Mouse (Mus musculus) G1E (cell line): ENCODE measurements at regions not wholly inside any gene's neighbourhood (a gene's known extent, or its start where the extent isn't known, plus 50 kb on each side); places are given as distances from the start of the nearest gene placed in this dataset.

ENCODE experiments used
- CTCF ChIP-seq: IDR thresholded peaks from 2 replicates; pipeline ENCODE4 v1.5.1; 2012; ENCODE audit warnings: low read depth, low read length, inconsistent platforms, mixed read lengths
- GATA1 ChIP-seq: IDR thresholded peaks from 2 replicates; pipeline ENCODE4 v1.6.1; 2012; ENCODE audit warnings: borderline replicate concordance, low read length, inconsistent platforms, mixed read lengths
- POLR2AphosphoS5 ChIP-seq: IDR thresholded peaks from 2 replicates; pipeline ENCODE4 v1.6.1; 2012; ENCODE audit warnings: low read depth, low read length, inconsistent platforms; ENCODE audit not compliant: insufficient replicate concordance

DNA sequence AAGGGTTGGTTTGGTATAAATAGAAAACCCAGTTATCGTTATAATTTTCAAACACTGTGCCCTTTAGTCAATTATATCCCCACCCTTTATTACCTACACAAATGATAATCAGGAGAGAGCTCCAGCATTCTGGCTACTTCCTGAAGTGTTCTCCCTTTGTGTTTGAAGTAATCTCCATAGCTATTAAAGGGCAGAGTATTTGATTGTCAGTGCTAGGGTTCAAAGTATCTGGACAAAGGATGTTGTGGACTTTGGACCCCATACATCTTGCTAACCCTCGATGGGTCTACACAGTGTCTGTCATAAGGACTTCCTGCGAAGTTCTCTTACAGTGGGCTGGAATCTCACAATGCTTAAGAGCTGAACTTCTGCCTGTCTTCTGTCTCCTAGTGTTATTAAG lies 720.3 kb upstream of the Tbl1xr1 start:
- TF ChIP-seq CTCF (no peak), GATA1 (no peak), POLR2AphosphoS5 (no peak)
